Mouse (Mus musculus) bone marrow macrophage, adult 2 months (primary cell): Measurements from ENCODE around the gene Ccdc186.

ENCODE experiments used
- CTCF ChIP-seq: IDR thresholded peaks from 2 replicates; pipeline ENCODE4 v1.5.1; 2012; ENCODE audit warnings: low read depth, mild to moderate bottlenecking, low read length, moderate library complexity
- POLR2A ChIP-seq: IDR thresholded peaks from 2 replicates; pipeline ENCODE4 v1.6.1; 2012; ENCODE audit warnings: mild to moderate bottlenecking, low read depth, low read length, borderline replicate concordance

DNA sequence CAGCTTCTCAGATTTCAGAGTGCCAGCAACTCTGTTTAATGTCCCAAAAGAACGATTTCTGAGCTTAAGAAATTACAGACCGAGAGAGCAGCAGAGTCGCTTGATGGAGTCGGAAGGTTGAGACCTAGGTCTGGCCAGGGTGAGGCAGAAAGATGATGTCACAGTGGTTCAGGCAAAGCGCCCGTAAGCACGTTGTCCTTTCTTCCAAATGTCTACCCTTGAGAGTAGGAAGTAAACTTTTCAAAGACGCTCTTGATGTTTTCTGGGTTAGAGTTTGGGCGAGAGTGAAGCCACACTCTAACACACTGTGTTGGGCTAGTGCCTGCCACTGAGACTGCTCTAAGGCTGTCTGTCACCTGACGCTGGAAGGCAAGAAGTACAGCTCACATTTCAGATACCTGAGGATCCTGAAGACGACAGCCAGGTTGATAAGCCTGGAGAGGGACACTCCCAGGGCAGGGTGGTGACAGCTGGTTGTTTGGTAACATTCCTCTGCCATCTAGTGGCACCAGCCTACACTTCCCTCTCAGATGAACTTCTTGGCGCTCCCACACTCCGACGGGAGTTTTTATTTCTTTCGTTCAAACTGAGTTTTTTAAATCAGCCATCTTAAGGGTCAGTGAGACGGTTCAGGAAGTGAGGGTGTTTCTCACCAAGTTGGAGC is 45.1 kb downstream of the Ccdc186 start:
- peak; percentile 84 for TF ChIP-seq CTCF
- TF ChIP-seq POLR2A = no peak
